Mouse (Mus musculus) bone marrow macrophage, adult 2 months (primary cell): ENCODE results near the gene Bhlhe23.

Experiments
- CTCF ChIP-seq: IDR thresholded peaks from 2 replicates; pipeline ENCODE4 v1.5.1; 2012; ENCODE audit warnings: low read depth, mild to moderate bottlenecking, low read length, moderate library complexity
- POLR2A ChIP-seq: IDR thresholded peaks from 2 replicates; pipeline ENCODE4 v1.6.1; 2012; ENCODE audit warnings: mild to moderate bottlenecking, low read depth, low read length, borderline replicate concordance

GRCm38 (mm10) chr2:180775223-180775622, 1.5 kb downstream of the Bhlhe23 start:
- TF ChIP-seq CTCF (no peak), POLR2A (no peak)
